Mouse (Mus musculus): ENCODE data around the gene Mgat2. TPM values are rescaled to one million over a fixed set of nuclear protein-coding genes. Genes with fewer than 3 reads are reported as not detected.

The Mgat2 gene
- polyA plus RNA-seq, 1 experiment from 2014 or later = 56.9 TPM

- Histone ChIP-seq H3K27me3 (no peaks in the 10 kb centered on the region), H3K9ac (peak overlapping the region; percentile 89), H3K9me3 (no peaks in the 10 kb centered on the region), H3K4me2 (replicated peaks) (peak overlapping the region; percentile 89), H3K36me3 (peaks cover 22% of the 10 kb centered on the region; the same call in 1 of the 2 replicates), H3K4me1 (peaks cover 18% of the 10 kb centered on the region), H3K27ac (peak overlapping the region; percentile 89), H3K4me3 (peak overlapping the region; percentile 91)
- ATAC-seq (ENCODE audit: insufficient number of reproducible peaks, insufficient read depth, low FRiP score, low TSS enrichment) = peak; percentile 43; the same call in 1 of the 2 replicates
- 2% methylated on average over 85 of the region's 86 CpGs for WGBS
These were observed 662 bp downstream of the Mgat2 start for GRCm38 (mm10) chr12:69184342-69185295.

- no peaks in the 10 kb centered on the region for H3K27me3 ChIP-seq
- peak overlapping the region; percentile 89 for H3K4me2 ChIP-seq (replicated peaks)
- peaks cover 29% of the 10 kb centered on the region for H3K36me3 ChIP-seq
- H3K9me3 ChIP-seq = no peaks in the 10 kb centered on the region
- no peak overlapping the region for H3K27ac ChIP-seq
- H3K9ac ChIP-seq = peak overlapping the region; percentile 89
- peaks cover 18% of the 10 kb centered on the region for H3K4me1 ChIP-seq
- WGBS = 77% methylated on average over 7 of the region's 7 CpGs
- ATAC-seq (ENCODE audit: insufficient number of reproducible peaks, insufficient read depth, low FRiP score, low TSS enrichment) = no peak
- H3K4me3 ChIP-seq = peak overlapping the region; percentile 91
These were observed 1.4 kb downstream of the Mgat2 start for GRCm38 (mm10) chr12:69185371-69185770.

GRCm38 (mm10) chr12:69186811-69187471 is 3.0 kb downstream of the Mgat2 start:
- Histone ChIP-seq H3K4me2 (replicated peaks) (no peak overlapping the region), H3K4me3 (no peak overlapping the region), H3K36me3 (peaks cover 28% of the 10 kb centered on the region), H3K27me3 (no peaks in the 10 kb centered on the region), H3K4me1 (peaks cover 18% of the 10 kb centered on the region), H3K9ac (no peak overlapping the region), H3K27ac (no peak overlapping the region), H3K9me3 (no peaks in the 10 kb centered on the region)
- WGBS = 70% methylated on average over 5 of the region's 5 CpGs
- no peak for ATAC-seq (ENCODE audit: insufficient number of reproducible peaks, insufficient read depth, low FRiP score, low TSS enrichment)

- Histone ChIP-seq H3K9me3 (no peaks in the 10 kb centered on the region), H3K9ac (no peak overlapping the region), H3K27ac (no peak overlapping the region), H3K27me3 (no peaks in the 10 kb centered on the region), H3K36me3 (peaks cover 28% of the 10 kb centered on the region), H3K4me2 (replicated peaks) (no peak overlapping the region), H3K4me3 (no peak overlapping the region), H3K4me1 (peaks cover 15% of the 10 kb centered on the region)
- WGBS = 90% methylated on average over 9 of the region's 9 CpGs
- no peak for ATAC-seq (ENCODE audit: insufficient number of reproducible peaks, insufficient read depth, low FRiP score, low TSS enrichment)
These were observed 6.1 kb downstream of the Mgat2 start for GRCm38 (mm10) chr12:69190074-69190473.

- Histone ChIP-seq H3K4me2 (replicated peaks) (no peak overlapping the region), H3K27me3 (no peaks in the 10 kb centered on the region), H3K36me3 (peaks cover 28% of the 10 kb centered on the region), H3K4me3 (no peak overlapping the region), H3K27ac (no peak overlapping the region), H3K9ac (no peak overlapping the region), H3K4me1 (peaks cover 11% of the 10 kb centered on the region), H3K9me3 (no peaks in the 10 kb centered on the region)
- WGBS = 92% methylated on average over 1 of the region's 1 CpGs
- ATAC-seq (ENCODE audit: insufficient number of reproducible peaks, insufficient read depth, low FRiP score, low TSS enrichment) = no peak
These were observed 6.6 kb downstream of the Mgat2 start for GRCm38 (mm10) chr12:69190522-69190921.

- no peak for ATAC-seq (ENCODE audit: insufficient number of reproducible peaks, insufficient read depth, low FRiP score, low TSS enrichment)
- Histone ChIP-seq H3K4me2 (replicated peaks) (no peak overlapping the region), H3K9ac (no peak overlapping the region), H3K27me3 (no peaks in the 10 kb centered on the region), H3K4me3 (no peak overlapping the region), H3K27ac (no peak overlapping the region), H3K4me1 (peaks cover 16% of the 10 kb centered on the region), H3K36me3 (peaks cover 28% of the 10 kb centered on the region), H3K9me3 (no peaks in the 10 kb centered on the region)
- 89% methylated on average over 5 of the region's 5 CpGs for WGBS
These were observed 7.4 kb downstream of the Mgat2 start for GRCm38 (mm10) chr12:69191396-69191795.

GRCm38 (mm10) chr12:69192637-69193036 is 8.7 kb downstream of the Mgat2 start:
- no peak for ATAC-seq (ENCODE audit: insufficient number of reproducible peaks, insufficient read depth, low FRiP score, low TSS enrichment)
- H3K4me1 ChIP-seq = peaks cover 8% of the 10 kb centered on the region
- H3K9me3 ChIP-seq = no peaks in the 10 kb centered on the region
- no peak overlapping the region for H3K4me2 ChIP-seq (replicated peaks)
- no peaks in the 10 kb centered on the region for H3K27me3 ChIP-seq
- 95% methylated on average over 2 of the region's 2 CpGs for WGBS
- H3K36me3 ChIP-seq = peaks cover 24% of the 10 kb centered on the region
- no peak overlapping the region for H3K27ac ChIP-seq
- no peak overlapping the region for H3K9ac ChIP-seq
- H3K4me3 ChIP-seq = no peak overlapping the region

- under 1% methylated on average over 72 of the region's 75 CpGs for WGBS
- ATAC-seq (ENCODE audit: insufficient number of reproducible peaks, insufficient read depth, low FRiP score, low TSS enrichment) = peak; percentile 76
These were observed 12.8 kb downstream of the Mgat2 start, which contains the start of gene Gm49383 for GRCm38 (mm10) chr12:69196444-69197377. Gene Gm49383, minus strand, starts transcription at chr12:69197104.

GRCm38 (mm10) chr12:69197378-69198163 is 13.6 kb downstream of the Mgat2 start:
- H3K4me3 ChIP-seq = peak overlapping the region; percentile 89
- no peaks in the 10 kb centered on the region for H3K27me3 ChIP-seq
- H3K9ac ChIP-seq = peak overlapping the region; percentile 85
- peaks cover 23% of the 10 kb centered on the region for H3K36me3 ChIP-seq
- H3K9me3 ChIP-seq = no peaks in the 10 kb centered on the region
- under 1% methylated on average over 94 of the region's 94 CpGs for WGBS
- ATAC-seq (ENCODE audit: insufficient number of reproducible peaks, insufficient read depth, low FRiP score, low TSS enrichment) = peak; percentile 70
- peaks cover 21% of the 10 kb centered on the region for H3K4me1 ChIP-seq
- H3K4me2 ChIP-seq (replicated peaks) = peak overlapping the region; percentile 96
- peak overlapping the region; percentile 88 for H3K27ac ChIP-seq

More at GRCm38 (mm10) chr12:69196444-69197377, 12.8 kb downstream of the Mgat2 start, which contains the start of gene Gm49383:
- H3K4me3 ChIP-seq = peak within 1 kb of the TSS; percentile 89
- H3K9me3 ChIP-seq = no peaks in the 10 kb centered on the region
- H3K36me3 ChIP-seq = peaks cover 19% of the 10 kb centered on the region
- H3K27me3 ChIP-seq = no peaks in the 10 kb centered on the region
- H3K4me1 ChIP-seq = peaks cover 21% of the 10 kb centered on the region
- peak within 1 kb of the TSS; percentile 85 for H3K9ac ChIP-seq
- H3K4me2 ChIP-seq (replicated peaks) = peak within 1 kb of the TSS; percentile 96
- peak within 1 kb of the TSS; percentile 88 for H3K27ac ChIP-seq

- ATAC-seq (ENCODE audit: insufficient number of reproducible peaks, insufficient read depth, low FRiP score, low TSS enrichment) = peak; percentile 48; the same call in 1 of the 2 replicates
- H3K4me3 ChIP-seq = peak within 1 kb of the TSS; percentile 89
- peaks cover 22% of the 10 kb centered on the region for H3K36me3 ChIP-seq
- H3K4me1 ChIP-seq = peaks cover 21% of the 10 kb centered on the region
- H3K27ac ChIP-seq = peak within 1 kb of the TSS; percentile 88
- peak within 1 kb of the TSS; percentile 85 for H3K9ac ChIP-seq
- no peaks in the 10 kb centered on the region for H3K27me3 ChIP-seq
- no peaks in the 10 kb centered on the region for H3K9me3 ChIP-seq
- under 1% methylated on average over 18 of the region's 18 CpGs for WGBS
- H3K4me2 ChIP-seq (replicated peaks) = peak within 1 kb of the TSS; percentile 96
These were observed 14.2 kb downstream of the Mgat2 start, which contains the start of gene Dnaaf2 for GRCm38 (mm10) chr12:69198164-69198535. Gene Dnaaf2, minus strand, starts transcription at chr12:69198429.

All from embryonic facial prominence, embryonic 12.5 days (tissue).